Mouse (Mus musculus) stomach, postnatal 0 days (tissue): ENCODE data around the gene Cdc16. TPM values are rescaled to one million over a fixed set of nuclear protein-coding genes. Genes with fewer than 3 reads are reported as not detected.
"Not testable (repeated sequence)": the region's sequence is repeated elsewhere in the genome, so short reads cannot be mapped to it uniquely, and the experiment has no call there.

Experiments
- ATAC-seq: fragments of 200-750 bp; cut with Nextera tagmentation; 2 replicates; pipeline ENCODE4 v1.8.0; 2017; ENCODE audit not compliant: low FRiP score, low TSS enrichment
- DNase-seq: peaks from one replicate; pipeline ENCODE4 v3.0.0-alpha.2; 2016; ENCODE audit warnings: low spot score
- H3K27ac ChIP-seq: fragments of 300-500 bp; sonication (generic); replicated peaks from 2 replicates; pipeline ENCODE4 v1.5.1; 2014; ENCODE audit warnings: mild to moderate bottlenecking, control low read depth
- H3K27me3 ChIP-seq: fragments of 300-500 bp; sonication (generic); 2 replicates; pipeline ENCODE4 v1.6.1; 2014; ENCODE audit warnings: low read length; ENCODE audit not compliant: control insufficient read depth, insufficient read depth
- H3K36me3 ChIP-seq: fragments of 300-500 bp; sonication (generic); 2 replicates; pipeline ENCODE4 v1.6.1; 2014; ENCODE audit warnings: low read length, mixed read lengths; ENCODE audit not compliant: control insufficient read depth, insufficient read depth
- H3K4me1 ChIP-seq: fragments of 300-500 bp; sonication (generic); replicated peaks from 2 replicates; pipeline ENCODE4 v1.6.1; 2014; ENCODE audit warnings: antibody characterized with exemption; ENCODE audit not compliant: control insufficient read depth, insufficient read depth
- H3K4me2 ChIP-seq: fragments of 300-500 bp; sonication (generic); replicated peaks from 2 replicates; pipeline ENCODE4 v1.6.1; 2014; ENCODE audit warnings: low read depth, mild to moderate bottlenecking, control low read depth, moderate library complexity
- H3K4me3 ChIP-seq: fragments of 300-500 bp; sonication (generic); 2 replicates; pipeline ENCODE4 v1.5.1; 2014; ENCODE audit warnings: low read depth, low read length, control low read depth
- H3K9ac ChIP-seq: fragments of 300-500 bp; sonication (generic); 2 replicates; pipeline ENCODE4 v1.6.1; 2014; ENCODE audit warnings: mild to moderate bottlenecking, low read length, control low read depth, mixed read lengths
- H3K9me3 ChIP-seq: fragments of 300-500 bp; sonication (generic); 2 replicates; pipeline ENCODE4 v1.6.1; 2016; ENCODE audit warnings: low read length; ENCODE audit not compliant: control insufficient read depth
- CTCF ChIP-seq: IDR thresholded peaks from 2 replicates; pipeline ENCODE4 v1.5.1; 2016; ENCODE audit warnings: antibody characterized with exemption, low read depth, mild to moderate bottlenecking, moderate library complexity
- EP300 ChIP-seq: optimal IDR thresholded peaks from 2 replicates; pipeline ENCODE3; 2016; ENCODE audit warnings: antibody characterized with exemption
- WGBS: fragments of 180-500 bp; shearing (Covaris S2); extraction: QIAGEN DNeasy Blood & Tissue Kit; methylation state at CpG from one replicate; pipeline ENCODE4 v1.1.7; 2014; 5-methylcytosine and 5-hydroxymethylcytosine counted together
- polyA plus RNA-seq: library from polyadenylated mRNA; unstranded; fragments of >200 nt; fragmentation: Nextera tagmentation; extraction: Ambion mirVana; gene quantifications from 2 replicates; pipeline ENCODE4 v1.2.1, GENCODE M21; 2015

Gene Cdc16
- polyA plus RNA-seq, 1 experiment from 2014 or later = 64.7 TPM

GRCm38 (mm10) chr8:13740817-13741613, 16.5 kb upstream of the Cdc16 start:
- ATAC-seq (no peak), DNase-seq (no peak)
- no peak overlapping the region for H3K4me2 ChIP-seq
- H3K27ac ChIP-seq = peak overlapping the region; percentile 69
- H3K9ac ChIP-seq = no peak overlapping the region
- WGBS = 77% methylated on average over 7 of the region's 7 CpGs
- no peaks in the 10 kb centered on the region for H3K36me3 ChIP-seq
- no peaks in the 10 kb centered on the region for H3K4me1 ChIP-seq
- no peak overlapping the region for H3K4me3 ChIP-seq
- H3K9me3 ChIP-seq = no peaks in the 10 kb centered on the region
- TF ChIP-seq EP300 = no peak
- no peak for TF ChIP-seq CTCF
- H3K27me3 ChIP-seq = no peaks in the 10 kb centered on the region

GRCm38 (mm10) chr8:13746212-13746611, 11.3 kb upstream of the Cdc16 start:
- not testable (repeated sequence) for ATAC-seq, H3K27me3 ChIP-seq, H3K36me3 ChIP-seq, H3K9ac ChIP-seq, H3K4me1 ChIP-seq, DNase-seq, H3K9me3 ChIP-seq, H3K27ac ChIP-seq, H3K4me2 ChIP-seq, H3K4me3 ChIP-seq
- WGBS = 74% methylated on average over 4 of the region's 6 CpGs

GRCm38 (mm10) chr8:13747626-13748025, 9.8 kb upstream of the Cdc16 start:
- no peak overlapping the region for H3K4me2 ChIP-seq
- 0 out of 2 replicates have a peak overlapping the region, but pooled peaks have one; percentile 24 for H3K27ac ChIP-seq
- H3K9ac ChIP-seq = no peak overlapping the region
- H3K4me1 ChIP-seq = no peaks in the 10 kb centered on the region
- ATAC-seq = peak; percentile 61; the same call in 1 of the 2 replicates
- no peaks in the 10 kb centered on the region for H3K9me3 ChIP-seq
- no peaks in the 10 kb centered on the region for H3K27me3 ChIP-seq
- no peak for TF ChIP-seq EP300
- no peak for TF ChIP-seq CTCF
- WGBS = 5% methylated on average over 3 of the region's 3 CpGs
- H3K36me3 ChIP-seq = no peaks in the 10 kb centered on the region
- H3K4me3 ChIP-seq = no peak overlapping the region
- no peak for DNase-seq

GRCm38 (mm10) chr8:13753680-13754079, 3.8 kb upstream of the Cdc16 start:
- DNase-seq = peak; percentile 77
- TF ChIP-seq CTCF = peak; percentile 89
- no peak for TF ChIP-seq EP300
- no peaks in the 10 kb centered on the region for H3K36me3 ChIP-seq
- WGBS = 32% methylated on average over 2 of the region's 2 CpGs
- no peaks in the 10 kb centered on the region for H3K9me3 ChIP-seq
- no peak overlapping the region for H3K9ac ChIP-seq
- H3K27ac ChIP-seq = no peak overlapping the region
- H3K4me1 ChIP-seq = 0 out of 2 replicates have a peak, but pooled peaks cover 2% of the 10 kb centered on the region
- no peaks in the 10 kb centered on the region for H3K27me3 ChIP-seq
- H3K4me2 ChIP-seq = no peak overlapping the region
- no peak for ATAC-seq
- H3K4me3 ChIP-seq = no peak overlapping the region

GRCm38 (mm10) chr8:13756480-13756879, 996 bp upstream of the Cdc16 start:
- Histone ChIP-seq H3K4me2 (no peak overlapping the region), H3K27ac (no peak overlapping the region), H3K4me1 (0 out of 2 replicates have a peak, but pooled peaks cover 2% of the 10 kb centered on the region), H3K27me3 (no peaks in the 10 kb centered on the region), H3K36me3 (0 out of 2 replicates have a peak, but pooled peaks cover 6% of the 10 kb centered on the region), H3K9ac (no peak overlapping the region), H3K4me3 (no peak overlapping the region), H3K9me3 (no peaks in the 10 kb centered on the region)
- WGBS = 50% methylated on average over 7 of the region's 7 CpGs
- DNase-seq = no peak
- no peak for ATAC-seq
- no peak for TF ChIP-seq CTCF
- no peak for TF ChIP-seq EP300
